Mouse (Mus musculus): ENCODE measurements around the gene Pde6c.

DNA sequence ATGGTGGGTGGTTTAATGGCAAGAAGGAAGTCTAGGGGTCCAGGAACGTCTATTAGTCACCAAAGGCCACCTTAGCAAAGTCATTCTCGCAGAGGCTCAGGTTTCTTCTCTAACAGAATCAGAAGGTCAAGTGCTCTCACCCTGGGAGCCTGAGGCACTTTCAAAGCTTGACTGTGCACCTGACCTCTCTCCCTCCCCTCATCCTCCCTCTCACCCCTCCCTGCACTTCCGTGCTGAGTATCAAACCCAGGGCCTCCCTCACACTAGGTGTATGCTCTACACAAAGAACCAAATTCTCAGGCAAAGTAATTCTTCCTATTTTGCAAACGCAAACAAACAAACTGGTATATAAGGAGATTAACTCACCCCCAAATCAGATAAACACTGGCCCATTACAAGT lies 36.4 kb upstream of the Pde6c start:
- no peak for TF ChIP-seq ELF1 (IDR thresholded peaks at IDR 0.05; ENCODE audit: low read depth, low read length)
- no peak for TF ChIP-seq CTCF (conservative IDR thresholded peaks at IDR 0.05 in 1 of 2, IDR thresholded peaks at IDR 0.05 in 1 of 2; ENCODE audit: low read depth in 2 of 2, low read length in 2 of 2)
- no peak for TF ChIP-seq POLR2A (IDR thresholded peaks at IDR 0.05; ENCODE audit: low read depth, low read length)
- TF ChIP-seq RCOR1 (conservative IDR thresholded peaks at IDR 0.05; ENCODE audit: low read depth, low read length) = no peak
- no peak for TF ChIP-seq HCFC1 (IDR thresholded peaks at IDR 0.05; ENCODE audit: low read depth, low read length)
- TF ChIP-seq MAFK (IDR thresholded peaks at IDR 0.05; ENCODE audit: insufficient replicate concordance, low read length) = no peak
- no peak for TF ChIP-seq ZKSCAN1 (IDR thresholded peaks at IDR 0.05; ENCODE audit: borderline replicate concordance, low read depth, low read length)
